Mouse (Mus musculus): ENCODE data around the gene Pola2. TPM values are rescaled to one million over a fixed set of nuclear protein-coding genes. Genes with fewer than 3 reads are reported as not detected.

Pola2 gene
- polyA plus RNA-seq, 1 experiment from 2014 or later, result 31.9 TPM

GRCm38 (mm10) chr19:5937095-5937835 lies 26.7 kb downstream of the Pola2 start:
- Histone ChIP-seq H3K36me3 (ENCODE audit: control insufficient read depth, insufficient read depth) (no peaks in the 10 kb centered on the region), H3K4me2 (ENCODE audit: low read length) (no peak overlapping the region), H3K27me3 (replicated peaks; ENCODE audit: control insufficient read depth, insufficient read depth, low read length) (no peaks in the 10 kb centered on the region), H3K4me1 (replicated peaks; ENCODE audit: control insufficient read depth, insufficient read depth, low read length) (peaks cover 18% of the 10 kb centered on the region), H3K9ac (replicated peaks; ENCODE audit: low read depth, low read length) (no peak overlapping the region), H3K9me3 (ENCODE audit: control insufficient read depth, low read length) (no peaks in the 10 kb centered on the region), H3K4me3 (replicated peaks; ENCODE audit: low read length) (no peak overlapping the region), H3K27ac (ENCODE audit: low read length) (no peak overlapping the region)
- no peak for ATAC-seq
- WGBS, result 56% methylated on average over 21 of the region's 21 CpGs

DNA sequence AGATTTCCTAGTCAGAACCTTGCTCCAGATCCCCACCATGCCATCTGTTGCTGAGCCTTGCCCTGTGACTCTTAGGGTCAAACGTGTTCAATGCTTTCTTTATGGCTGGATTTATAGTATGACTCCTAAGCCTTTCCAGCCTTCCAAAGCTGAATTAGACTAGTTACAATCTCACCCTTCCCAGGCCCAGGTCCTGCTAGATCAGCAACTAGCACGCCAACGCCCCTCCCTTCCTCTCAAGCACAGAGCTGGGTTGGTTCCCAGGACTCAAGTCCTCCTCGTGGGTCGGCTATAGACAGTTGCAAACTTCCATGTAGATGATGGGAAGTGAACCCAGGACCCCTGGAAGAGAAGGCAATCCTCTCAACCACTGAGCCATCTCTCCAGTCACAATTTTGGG lies 28.3 kb downstream of the Pola2 start:
- Histone ChIP-seq H3K4me3 (replicated peaks; ENCODE audit: low read length) (no peak overlapping the region), H3K9me3 (ENCODE audit: control insufficient read depth, low read length) (no peaks in the 10 kb centered on the region), H3K27ac (ENCODE audit: low read length) (no peak overlapping the region), H3K4me1 (replicated peaks; ENCODE audit: control insufficient read depth, insufficient read depth, low read length) (peaks cover 18% of the 10 kb centered on the region), H3K27me3 (replicated peaks; ENCODE audit: control insufficient read depth, insufficient read depth, low read length) (no peaks in the 10 kb centered on the region), H3K4me2 (ENCODE audit: low read length) (no peak overlapping the region), H3K36me3 (ENCODE audit: control insufficient read depth, insufficient read depth) (no peaks in the 10 kb centered on the region), H3K9ac (replicated peaks; ENCODE audit: low read depth, low read length) (no peak overlapping the region)
- 78% methylated on average over 5 of the region's 5 CpGs for WGBS
- ATAC-seq, result no peak

DNA sequence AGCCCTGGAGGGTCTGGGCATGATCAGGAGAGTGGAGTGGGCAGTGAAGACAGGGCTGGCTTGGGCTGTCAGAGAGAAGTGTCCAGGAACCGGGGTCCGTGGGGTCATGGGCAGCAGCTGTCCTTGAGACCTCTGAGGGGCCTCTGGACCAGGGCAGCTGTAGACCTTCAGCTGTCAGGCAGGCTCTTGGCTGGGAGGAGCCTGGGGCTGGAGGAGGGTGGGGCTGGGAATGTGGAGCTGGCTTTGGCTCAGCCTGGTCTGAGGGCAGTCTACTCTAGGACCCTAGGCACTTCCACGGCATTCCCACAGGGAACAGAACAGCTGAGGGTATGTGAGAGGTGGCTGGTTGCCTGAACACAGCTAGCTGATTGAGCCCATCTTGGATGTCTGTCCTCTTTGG lies 28.7 kb downstream of the Pola2 start:
- H3K36me3 ChIP-seq (ENCODE audit: control insufficient read depth, insufficient read depth), result no peaks in the 10 kb centered on the region
- no peak overlapping the region for H3K4me3 ChIP-seq (replicated peaks; ENCODE audit: low read length)
- no peak overlapping the region for H3K9ac ChIP-seq (replicated peaks; ENCODE audit: low read depth, low read length)
- no peak overlapping the region for H3K27ac ChIP-seq (ENCODE audit: low read length)
- no peaks in the 10 kb centered on the region for H3K27me3 ChIP-seq (replicated peaks; ENCODE audit: control insufficient read depth, insufficient read depth, low read length)
- H3K4me2 ChIP-seq (ENCODE audit: low read length), result no peak overlapping the region
- WGBS, result 71% methylated on average over 3 of the region's 3 CpGs
- ATAC-seq, result no peak
- H3K4me1 ChIP-seq (replicated peaks; ENCODE audit: control insufficient read depth, insufficient read depth, low read length), result peaks cover 18% of the 10 kb centered on the region
- H3K9me3 ChIP-seq (ENCODE audit: control insufficient read depth, low read length), result no peaks in the 10 kb centered on the region

- Histone ChIP-seq H3K9me3 (ENCODE audit: control insufficient read depth, low read length) (no peaks in the 10 kb centered on the region), H3K4me2 (ENCODE audit: low read length) (no peak overlapping the region), H3K36me3 (ENCODE audit: control insufficient read depth, insufficient read depth) (no peaks in the 10 kb centered on the region), H3K4me3 (replicated peaks; ENCODE audit: low read length) (no peak overlapping the region), H3K27ac (ENCODE audit: low read length) (no peak overlapping the region), H3K9ac (replicated peaks; ENCODE audit: low read depth, low read length) (no peak overlapping the region), H3K27me3 (replicated peaks; ENCODE audit: control insufficient read depth, insufficient read depth, low read length) (0 out of 2 replicates have a peak, but pooled peaks cover 2% of the 10 kb centered on the region), H3K4me1 (replicated peaks; ENCODE audit: control insufficient read depth, insufficient read depth, low read length) (peaks cover 18% of the 10 kb centered on the region)
- no peak for ATAC-seq
- 68% methylated on average over 14 of the region's 14 CpGs for WGBS
Observed at GRCm38 (mm10) chr19:5929634-5930596, 34.1 kb downstream of the Pola2 start.

DNA sequence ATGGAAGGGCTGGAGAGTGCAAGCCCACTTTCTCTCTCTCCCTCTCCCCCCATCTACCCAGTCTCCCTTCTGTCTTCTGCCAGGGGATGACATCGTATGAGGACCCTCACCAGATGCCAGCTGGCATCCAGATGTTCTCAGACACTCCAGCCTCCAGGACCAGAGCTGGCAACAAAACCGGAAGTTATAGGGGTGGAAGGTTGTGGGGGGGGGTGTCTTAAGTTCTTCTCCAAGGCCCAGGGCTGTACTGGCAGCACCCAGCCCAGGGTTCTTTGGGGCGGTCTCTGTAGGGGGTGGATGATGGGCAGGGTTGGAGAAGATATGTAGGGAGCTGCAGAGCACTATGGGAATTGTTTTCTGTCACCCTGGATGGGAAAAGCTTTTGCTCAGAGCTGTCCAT lies 35.5 kb downstream of the Pola2 start:
- no peaks in the 10 kb centered on the region for H3K9me3 ChIP-seq (ENCODE audit: control insufficient read depth, low read length)
- H3K9ac ChIP-seq (replicated peaks; ENCODE audit: low read depth, low read length), result no peak overlapping the region
- no peaks in the 10 kb centered on the region for H3K36me3 ChIP-seq (ENCODE audit: control insufficient read depth, insufficient read depth)
- no peak for ATAC-seq
- H3K4me2 ChIP-seq (ENCODE audit: low read length), result no peak overlapping the region
- H3K27ac ChIP-seq (ENCODE audit: low read length), result no peak overlapping the region
- peaks cover 22% of the 10 kb centered on the region for H3K4me1 ChIP-seq (replicated peaks; ENCODE audit: control insufficient read depth, insufficient read depth, low read length)
- H3K4me3 ChIP-seq (replicated peaks; ENCODE audit: low read length), result no peak overlapping the region
- H3K27me3 ChIP-seq (replicated peaks; ENCODE audit: control insufficient read depth, insufficient read depth, low read length), result 0 out of 2 replicates have a peak, but pooled peaks cover 2% of the 10 kb centered on the region
- 81% methylated on average over 3 of the region's 3 CpGs for WGBS

GRCm38 (mm10) chr19:5928104-5928503 lies 35.9 kb downstream of the Pola2 start:
- H3K36me3 ChIP-seq (ENCODE audit: control insufficient read depth, insufficient read depth), result no peaks in the 10 kb centered on the region
- H3K4me2 ChIP-seq (ENCODE audit: low read length), result no peak overlapping the region
- no peaks in the 10 kb centered on the region for H3K9me3 ChIP-seq (ENCODE audit: control insufficient read depth, low read length)
- no peak overlapping the region for H3K9ac ChIP-seq (replicated peaks; ENCODE audit: low read depth, low read length)
- H3K27ac ChIP-seq (ENCODE audit: low read length), result no peak overlapping the region
- H3K4me1 ChIP-seq (replicated peaks; ENCODE audit: control insufficient read depth, insufficient read depth, low read length), result peaks cover 23% of the 10 kb centered on the region
- no peak for ATAC-seq
- H3K27me3 ChIP-seq (replicated peaks; ENCODE audit: control insufficient read depth, insufficient read depth, low read length), result 0 out of 2 replicates have a peak, but pooled peaks cover 2% of the 10 kb centered on the region
- no peak overlapping the region for H3K4me3 ChIP-seq (replicated peaks; ENCODE audit: low read length)
- WGBS, result 81% methylated on average over 6 of the region's 6 CpGs

- H3K9me3 ChIP-seq (ENCODE audit: control insufficient read depth, low read length), result no peaks in the 10 kb centered on the region
- no peak overlapping the region for H3K27ac ChIP-seq (ENCODE audit: low read length)
- H3K9ac ChIP-seq (replicated peaks; ENCODE audit: low read depth, low read length), result no peak overlapping the region
- H3K4me1 ChIP-seq (replicated peaks; ENCODE audit: control insufficient read depth, insufficient read depth, low read length), result peaks cover 23% of the 10 kb centered on the region
- 76% methylated on average over 8 of the region's 8 CpGs for WGBS
- ATAC-seq, result no peak
- H3K4me2 ChIP-seq (ENCODE audit: low read length), result no peak overlapping the region
- 0 out of 2 replicates have a peak, but pooled peaks cover 2% of the 10 kb centered on the region for H3K27me3 ChIP-seq (replicated peaks; ENCODE audit: control insufficient read depth, insufficient read depth, low read length)
- H3K4me3 ChIP-seq (replicated peaks; ENCODE audit: low read length), result no peak overlapping the region
- H3K36me3 ChIP-seq (ENCODE audit: control insufficient read depth, insufficient read depth), result no peaks in the 10 kb centered on the region
Observed at GRCm38 (mm10) chr19:5927532-5927931, 36.5 kb downstream of the Pola2 start.

GRCm38 (mm10) chr19:5927026-5927425 lies 37.0 kb downstream of the Pola2 start:
- Histone ChIP-seq H3K9ac (replicated peaks; ENCODE audit: low read depth, low read length) (no peak overlapping the region), H3K4me1 (replicated peaks; ENCODE audit: control insufficient read depth, insufficient read depth, low read length) (peaks cover 23% of the 10 kb centered on the region), H3K4me3 (replicated peaks; ENCODE audit: low read length) (no peak overlapping the region), H3K9me3 (ENCODE audit: control insufficient read depth, low read length) (no peaks in the 10 kb centered on the region), H3K27me3 (replicated peaks; ENCODE audit: control insufficient read depth, insufficient read depth, low read length) (0 out of 2 replicates have a peak, but pooled peaks cover 2% of the 10 kb centered on the region), H3K36me3 (ENCODE audit: control insufficient read depth, insufficient read depth) (no peaks in the 10 kb centered on the region), H3K27ac (ENCODE audit: low read length) (no peak overlapping the region), H3K4me2 (ENCODE audit: low read length) (no peak overlapping the region)
- no peak for ATAC-seq
- 62% methylated on average over 11 of the region's 11 CpGs for WGBS

GRCm38 (mm10) chr19:5925311-5925855 lies 38.6 kb downstream of the Pola2 start:
- H3K4me2 ChIP-seq (ENCODE audit: low read length), result peak overlapping the region; percentile 74
- H3K9ac ChIP-seq (replicated peaks; ENCODE audit: low read depth, low read length), result peak overlapping the region; percentile 66
- H3K9me3 ChIP-seq (ENCODE audit: control insufficient read depth, low read length), result no peaks in the 10 kb centered on the region
- H3K27ac ChIP-seq (ENCODE audit: low read length), result no peak overlapping the region
- ATAC-seq, result no peak
- peak overlapping the region; percentile 68 for H3K4me3 ChIP-seq (replicated peaks; ENCODE audit: low read length)
- H3K27me3 ChIP-seq (replicated peaks; ENCODE audit: control insufficient read depth, insufficient read depth, low read length), result 0 out of 2 replicates have a peak, but pooled peaks cover 2% of the 10 kb centered on the region
- H3K4me1 ChIP-seq (replicated peaks; ENCODE audit: control insufficient read depth, insufficient read depth, low read length), result peaks cover 28% of the 10 kb centered on the region
- WGBS, result 36% methylated on average over 11 of the region's 11 CpGs
- no peaks in the 10 kb centered on the region for H3K36me3 ChIP-seq (ENCODE audit: control insufficient read depth, insufficient read depth)
